Mouse (Mus musculus): ENCODE results near the gene Galnt10. TPM values are rescaled to one million over a fixed set of nuclear protein-coding genes. Genes with fewer than 3 reads are reported as not detected.

The Galnt10 gene
- total RNA-seq, 2 experiments from 2014 or later, result 6.4 to 6.6 TPM

Other genes starting within 250 kb of the Galnt10 start
- gene Fam114a2, start 126.8 kb upstream of the Galnt10 start, total RNA-seq (2021), result 10 to 100 TPM; 31.8 to 33.1 TPM
- 10 to 100 TPM; 24.6 to 29.3 TPM for gene Mfap3, start 126.8 kb upstream of the Galnt10 start, total RNA-seq (2021)
- 10 to 100 TPM; 53.2 to 57.0 TPM for gene Sap30l, start 156.2 kb downstream of the Galnt10 start, total RNA-seq (2021)
- gene Hand1, start 187.4 kb downstream of the Galnt10 start, total RNA-seq (2021), result not detected